Mouse (Mus musculus): ENCODE measurements around the gene Dock6.

DNA sequence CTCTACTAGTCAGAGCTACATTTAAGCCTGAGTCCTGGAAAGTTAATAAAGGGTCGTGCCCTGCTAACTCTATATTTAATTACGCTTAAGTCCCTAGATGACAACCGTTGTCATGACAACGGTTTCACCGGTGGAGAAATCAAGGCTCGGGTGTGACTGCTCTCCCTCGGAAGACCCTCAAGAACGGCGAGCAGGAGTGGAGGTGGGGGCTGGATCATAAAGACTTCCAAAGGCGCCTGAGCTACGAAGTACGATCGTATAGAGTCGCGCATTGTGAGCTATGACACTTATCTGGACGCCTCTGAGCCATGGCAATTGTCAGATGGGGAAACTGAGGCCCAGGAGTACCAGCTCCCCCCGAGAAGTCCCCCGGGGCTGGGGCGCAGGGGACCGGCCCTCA lies 92.7 kb downstream of the Dock6 start:
- TF ChIP-seq TBP (conservative IDR thresholded peaks at IDR 0.05; ENCODE audit: low read depth, low read length) (no peak), SMC3 (IDR thresholded peaks at IDR 0.05; ENCODE audit: low read depth, low read length) (no peak), USF1 (IDR thresholded peaks at IDR 0.05; ENCODE audit: low read depth, low read length) (no peak), CTCF (conservative IDR thresholded peaks at IDR 0.05 in 1 of 2, IDR thresholded peaks at IDR 0.05 in 1 of 2; ENCODE audit: low read depth in 2 of 2, low read length in 2 of 2) (no peak)
